In the genomic region with DNA sequence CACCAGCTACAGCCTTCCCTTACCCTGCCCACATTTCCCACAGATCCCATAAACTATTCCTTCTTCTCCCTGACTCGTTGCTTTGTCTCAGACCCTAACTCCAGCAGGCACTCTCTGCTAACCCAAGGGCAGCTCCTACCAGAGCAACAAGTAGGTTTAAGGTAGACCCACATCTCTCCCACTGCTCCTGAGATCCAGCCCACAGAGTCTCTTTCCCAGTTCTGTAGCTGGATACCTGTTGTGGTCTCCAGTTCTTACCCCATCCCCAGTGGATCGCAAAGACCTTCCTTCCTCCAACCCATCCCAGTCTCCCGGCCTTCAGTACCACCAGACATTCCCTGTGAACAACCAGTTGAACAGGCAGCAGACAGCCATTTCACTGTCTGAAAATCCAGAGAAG, we compare ENCODE assay signal across 23 mouse cellular contexts. TPM values are rescaled to one million over a fixed set of nuclear protein-coding genes. Genes with fewer than 3 reads are reported as not detected.
A peak's percentile ranks its signal among the peaks of the same experiment; 100 is the strongest.
DNase-seq lines count a peak whose midpoint lies in the region; ATAC-seq lines count a peak whose summit lies in the region.
"Had no signal": no experiment of that assay in that cellular context is flagged by ENCODE, and none has a peak within 500 bp of the region (broad histone marks: within the 10 kb centered on the region; RNA-seq: fewer than 3 reads in every experiment).

No protein-coding gene starts in this region.

- H3K4me3 ChIP-seq in neural tube, embryonic 15.5 days (replicated peaks) = no peak overlapping the region
- H3K4me3 ChIP-seq: embryonic facial prominence, embryonic 10.5 days; embryonic facial prominence, embryonic 12.5 days; forebrain, embryonic 13.5 days; forebrain, embryonic 15.5 days had no signal

- no peaks in the 10 kb centered on the region for H3K27me3 ChIP-seq in neural tube, embryonic 15.5 days (replicated peaks)
- H3K27me3 ChIP-seq: CH12.LX; embryonic facial prominence, embryonic 12.5 days; forebrain, embryonic 13.5 days; forebrain, embryonic 15.5 days had no signal

- H3K4me2 ChIP-seq in neural tube, embryonic 15.5 days = no peak overlapping the region
- H3K4me2 ChIP-seq: embryonic facial prominence, embryonic 12.5 days; forebrain, embryonic 13.5 days; forebrain, embryonic 15.5 days had no signal

- no peaks in the 10 kb centered on the region for H3K36me3 ChIP-seq in neural tube, embryonic 15.5 days
- H3K36me3 ChIP-seq: embryonic facial prominence, embryonic 10.5 days; embryonic facial prominence, embryonic 12.5 days; forebrain, embryonic 15.5 days; G1E had no signal

- peak; percentile 68 for DNase-seq in heart, adult 11 months
- no peak for DNase-seq in heart, adult 18-20 months
- peak; percentile 8 for DNase-seq in neural tube, embryonic 10.5 days (ENCODE audit: extremely low spot score, low spot score)
- no peak for DNase-seq in Muller cell, postnatal 12 days (ENCODE audit: inconsistent ontology term)
- DNase-seq: adrenal gland, adult 8-10 months; adrenal gland, postnatal 14 days; adrenal gland, postnatal 36 days; B cell, adult 2 months; cerebellum, adult 11-12 months; cerebellum, adult 2 months; cerebellum, adult 9-10 months; cerebellum, postnatal 10 days; cerebellum, postnatal 25 days had no signal

- WGBS in neural tube, embryonic 15.5 days = 76% methylated on average over 3 of the region's 3 CpGs

- no peak overlapping the region for H3K9ac ChIP-seq in neural tube, embryonic 15.5 days (replicated peaks)
- H3K9ac ChIP-seq: embryonic facial prominence, embryonic 12.5 days; forebrain, embryonic 13.5 days; forebrain, embryonic 15.5 days; forebrain, postnatal 0 days had no signal

- H3K4me1 ChIP-seq in neural tube, embryonic 15.5 days = peaks cover 7% of the 10 kb centered on the region; the same call in 1 of the 2 replicates
- H3K4me1 ChIP-seq: embryonic facial prominence, embryonic 10.5 days; embryonic facial prominence, embryonic 12.5 days; forebrain, embryonic 15.5 days had no signal

- H3K27ac ChIP-seq in neural tube, embryonic 15.5 days (replicated peaks) = no peak overlapping the region
- H3K27ac ChIP-seq: embryonic facial prominence, embryonic 10.5 days; embryonic facial prominence, embryonic 12.5 days; forebrain, embryonic 13.5 days; forebrain, embryonic 15.5 days had no signal

- peaks cover 2% of the 10 kb centered on the region; the same call in 1 of the 2 replicates for H3K9me3 ChIP-seq in neural tube, embryonic 15.5 days (replicated peaks)
- H3K9me3 ChIP-seq: embryonic facial prominence, embryonic 10.5 days; embryonic facial prominence, embryonic 12.5 days; forebrain, embryonic 13.5 days; forebrain, embryonic 15.5 days; G1E had no signal

- no peak for ATAC-seq in neural tube, embryonic 15.5 days (ENCODE audit: low FRiP score)
- ATAC-seq: activated CD4-positive, CD25-positive, alpha-beta regulatory T cell, adult 4 months; forebrain, embryonic 13.5 days; forebrain, embryonic 15.5 days; Patski had no signal

RNA-seq across cellular contexts. Expression of gene Aff3, which starts 7.0 kb away (rescaled TPM):
- 1 to 10 TPM; 1.3 to 3.2 TPM for total RNA-seq in heart, adult 18-20 months (2021)
- polyA plus RNA-seq in neural tube, embryonic 15.5 days (2015; fragmentation: Nextera tagmentation; extraction: Ambion mirVana) = 22.9 and 33.1 TPM in 2 replicates

Comparison
In these comparisons a context has a peak if more than half of its experiments do, and no peak if none do; other contexts are left out.
1. DNase-seq: peak in heart, adult 11 months (single experiment) and neural tube, embryonic 10.5 days (single experiment); none in heart, adult 18-20 months (0 of 2) and Muller cell, postnatal 12 days (single experiment).